In genomic region chr5:32136301-32136863, GRCm38 (mm10) we compare ENCODE assay signal across 8 mouse cellular contexts. TPM values are rescaled to one million over a fixed set of nuclear protein-coding genes. Genes with fewer than 3 reads are reported as not detected.
DNase-seq lines count a peak whose midpoint lies in the region; ATAC-seq and TF ChIP-seq lines count a peak whose summit lies in the region.

No protein-coding gene starts in this region.

- peak overlapping the region; percentile 74 for H3K4me2 ChIP-seq in embryonic facial prominence, embryonic 15.5 days (replicated peaks)
- peak overlapping the region; percentile 91 for H3K4me2 ChIP-seq in heart, embryonic 14.5 days (ENCODE audit: low read length)
- peak overlapping the region; percentile 87 for H3K4me2 ChIP-seq in liver, postnatal 0 days (ENCODE audit: low read depth, low read length)

- TF ChIP-seq EP300 in liver, postnatal 0 days (IDR thresholded peaks at IDR 0.05; ENCODE audit: low read depth), result no peak

- under 1% methylated on average over 63 of the region's 63 CpGs for WGBS in embryonic facial prominence, embryonic 15.5 days
- under 1% methylated on average over 57 of the region's 63 CpGs for WGBS in heart, embryonic 14.5 days
- WGBS in liver, postnatal 0 days (ENCODE audit: insufficient replicate concordance), result under 1% methylated on average over 61 of the region's 63 CpGs

- H3K9me3 ChIP-seq in embryonic facial prominence, embryonic 15.5 days (replicated peaks), result no peaks in the 10 kb centered on the region
- no peaks in the 10 kb centered on the region for H3K9me3 ChIP-seq in heart, embryonic 14.5 days (ENCODE audit: control insufficient read depth, low read length)
- no peaks in the 10 kb centered on the region for H3K9me3 ChIP-seq in liver, postnatal 0 days (ENCODE audit: low read length)

- TF ChIP-seq CTCF in liver, postnatal 0 days (IDR thresholded peaks at IDR 0.05; ENCODE audit: low read depth), result no peak

- ATAC-seq in embryonic facial prominence, embryonic 15.5 days (ENCODE audit: insufficient number of reproducible peaks, low FRiP score, low TSS enrichment, low read depth), result no peak
- ATAC-seq in heart, embryonic 14.5 days (ENCODE audit: insufficient number of reproducible peaks, insufficient read depth, low FRiP score, low read depth), result no peak
- peak; percentile 20; the same call in 1 of the 2 replicates for ATAC-seq in liver, postnatal 0 days

- H3K27ac ChIP-seq in embryonic facial prominence, embryonic 15.5 days (replicated peaks), result peak overlapping the region; percentile 100
- peak overlapping the region; percentile 99 to 100 for H3K27ac ChIP-seq in heart, embryonic 14.5 days (replicated peaks in 1 of 2; ENCODE audit: control insufficient read depth in 1 of 2, insufficient read depth in 1 of 2, low read depth in 2 of 2, low read length in 2 of 2)
- peak overlapping the region; percentile 98 for H3K27ac ChIP-seq in liver, postnatal 0 days (ENCODE audit: low read depth)

- no peaks in the 10 kb centered on the region for H3K36me3 ChIP-seq in embryonic facial prominence, embryonic 15.5 days
- no peaks in the 10 kb centered on the region for H3K36me3 ChIP-seq in heart, embryonic 14.5 days (ENCODE audit: control insufficient read depth, insufficient read depth, low read length)
- peaks cover 2% of the 10 kb centered on the region; the same call in 1 of the 2 replicates for H3K36me3 ChIP-seq in liver, postnatal 0 days (replicated peaks; ENCODE audit: insufficient read depth, low read length)

- peak overlapping the region; percentile 74 for H3K4me3 ChIP-seq in embryonic facial prominence, embryonic 15.5 days (replicated peaks)
- H3K4me3 ChIP-seq in heart, embryonic 14.5 days (ENCODE audit: control insufficient read depth in 1 of 2, insufficient read depth in 1 of 2, low read depth in 1 of 2, low read length in 2 of 2), result peak overlapping the region; percentile 78 to 96
- H3K4me3 ChIP-seq in liver, postnatal 0 days (ENCODE audit: low read depth, low read length), result peak overlapping the region; percentile 78

- peak overlapping the region; percentile 91 for H3K9ac ChIP-seq in embryonic facial prominence, embryonic 15.5 days
- peak overlapping the region; percentile 95 for H3K9ac ChIP-seq in heart, embryonic 14.5 days (ENCODE audit: low read length)
- H3K9ac ChIP-seq in liver, postnatal 0 days (replicated peaks), result peak overlapping the region; percentile 87

- H3K27me3 ChIP-seq in embryonic facial prominence, embryonic 15.5 days, result no peaks in the 10 kb centered on the region
- no peaks in the 10 kb centered on the region for H3K27me3 ChIP-seq in heart, embryonic 14.5 days (ENCODE audit: control insufficient read depth, insufficient read depth, low read length)
- H3K27me3 ChIP-seq in liver, postnatal 0 days (ENCODE audit: insufficient read depth, low read length), result peaks cover 29% of the 10 kb centered on the region

- H3K4me1 ChIP-seq in embryonic facial prominence, embryonic 15.5 days, result peaks cover 52% of the 10 kb centered on the region
- H3K4me1 ChIP-seq in heart, embryonic 14.5 days (ENCODE audit: control insufficient read depth in 2 of 2, insufficient read depth in 2 of 2, low read length in 2 of 2), result peaks cover 10 to 38% of the 10 kb centered on the region in 2 experiments
- peaks cover 19% of the 10 kb centered on the region for H3K4me1 ChIP-seq in liver, postnatal 0 days (ENCODE audit: insufficient read depth)

- DNase-seq in CD4-positive, CD25-positive, alpha-beta regulatory T cell, adult 2 months (ENCODE audit: low read depth, low spot score), result peak; percentile 70
- DNase-seq in adrenal gland, adult 8-10 months, result peak; percentile 76
- DNase-seq in kidney, postnatal 10 days, result peak; percentile 88
- DNase-seq in liver, postnatal 0 days, result peak; percentile 75
- peak; percentile 63 for DNase-seq in ovary, adult 18-20 months (ENCODE audit: low spot score)
- peak; percentile 12 to 22 for DNase-seq in thymus, postnatal 10 days (ENCODE audit: low spot score in 2 of 2)

RNA-seq across cellular contexts. Expression of gene Fosl2, which starts 0.8 kb away (rescaled TPM):
- total RNA-seq in adrenal gland, adult 8-10 months (2022), result 100 to 1,000 TPM; 305 to 438 (median 384) TPM
- 12.5 and 14.0 TPM in 2 replicates for polyA plus RNA-seq in embryonic facial prominence, embryonic 15.5 days (2015; fragmentation: Nextera tagmentation; extraction: Ambion mirVana)
- 2.6 and 3.1 TPM in 2 replicates for polyA plus RNA-seq in heart, embryonic 14.5 days (2014; fragmentation: Nextera tagmentation; extraction: Ambion mirVana)
- 0.92 and 0.95 TPM in 2 replicates for polyA plus RNA-seq in liver, postnatal 0 days (2015; fragmentation: Nextera tagmentation; extraction: Ambion mirVana)

Comparison
In these comparisons a context has a peak if more than half of its experiments do, and no peak if none do; other contexts are left out.
1. DNase-seq: peak in every context shown above with its lines; median percentile 88 in kidney, postnatal 10 days; 76 in adrenal gland, adult 8-10 months; 75 in liver, postnatal 0 days; 70 in CD4-positive, CD25-positive, alpha-beta regulatory T cell, adult 2 months; 63 in ovary, adult 18-20 months; 17 in thymus, postnatal 10 days.